Mouse (Mus musculus): Measurements from ENCODE around the gene Dnajc19.
"Not testable (repeated sequence)": the region's sequence is repeated elsewhere in the genome, so short reads cannot be mapped to it uniquely, and the experiment has no call there.

The Dnajc19 gene

GRCm38 (mm10) chr3:34080900-34081662, at the start of gene Dnajc19:
Gene Dnajc19, minus strand, starts transcription at chr3:34081321.
- DNase-seq = peak; percentile 91 to 92

- no peak for DNase-seq
Measured at GRCm38 (mm10) chr3:34129957-34130356, 48.8 kb upstream of the Dnajc19 start.

GRCm38 (mm10) chr3:34121311-34121710, 40.2 kb upstream of the Dnajc19 start:
- DNase-seq = no peak

GRCm38 (mm10) chr3:34120791-34121190, 39.7 kb upstream of the Dnajc19 start:
- DNase-seq = no peak

GRCm38 (mm10) chr3:34119869-34120268, 38.7 kb upstream of the Dnajc19 start:
- DNase-seq = no peak

GRCm38 (mm10) chr3:34115806-34116205, 34.7 kb upstream of the Dnajc19 start:
- DNase-seq = no peak

- no peak for DNase-seq
Measured at GRCm38 (mm10) chr3:34111941-34112685, 31.0 kb upstream of the Dnajc19 start.

- DNase-seq = no peak
Measured at GRCm38 (mm10) chr3:34107631-34108030, 26.5 kb upstream of the Dnajc19 start.

GRCm38 (mm10) chr3:34106421-34106820, 25.3 kb upstream of the Dnajc19 start:
- no peak for DNase-seq

GRCm38 (mm10) chr3:34103902-34104672, 23.0 kb upstream of the Dnajc19 start:
- no peak for DNase-seq

GRCm38 (mm10) chr3:34102891-34103290, 21.8 kb upstream of the Dnajc19 start:
- no peak for DNase-seq

GRCm38 (mm10) chr3:34083655-34084054, 2.5 kb upstream of the Dnajc19 start:
- DNase-seq = no peak

- no peak for DNase-seq
Measured at GRCm38 (mm10) chr3:34081929-34082328, 808 bp upstream of the Dnajc19 start.

GRCm38 (mm10) chr3:34076058-34076759, 4.9 kb downstream of the Dnajc19 start:
- no peak for DNase-seq

GRCm38 (mm10) chr3:34072726-34073125, 8.4 kb downstream of the Dnajc19 start:
- no peak for DNase-seq

GRCm38 (mm10) chr3:34068943-34069342, 12.2 kb downstream of the Dnajc19 start:
- not testable (repeated sequence) for DNase-seq

GRCm38 (mm10) chr3:34062352-34062751, 18.8 kb downstream of the Dnajc19 start:
- DNase-seq = no peak

GRCm38 (mm10) chr3:34041990-34042389, 39.1 kb downstream of the Dnajc19 start:
- no peak for DNase-seq

GRCm38 (mm10) chr3:34035706-34036105, 45.4 kb downstream of the Dnajc19 start:
- no peak for DNase-seq

GRCm38 (mm10) chr3:34034803-34035202, 46.3 kb downstream of the Dnajc19 start:
- DNase-seq = no peak

GRCm38 (mm10) chr3:34033720-34034364, 47.3 kb downstream of the Dnajc19 start:
- DNase-seq = no peak

- no peak for DNase-seq
Measured at GRCm38 (mm10) chr3:34030601-34031000, 50.5 kb downstream of the Dnajc19 start.

Measured in thymus, postnatal 36 days (tissue).